Mouse (Mus musculus): Measurements from ENCODE around the gene Tspo2. TPM values are rescaled to one million over a fixed set of nuclear protein-coding genes. Genes with fewer than 3 reads are reported as not detected.

Tspo2 gene
- polyA plus RNA-seq, 1 experiment from 2014 or later = 0.48 TPM

- H3K36me3 ChIP-seq (ENCODE audit: control insufficient read depth, insufficient read depth) = 0 out of 2 replicates have a peak, but pooled peaks cover 4% of the 10 kb centered on the region
- H3K9ac ChIP-seq (ENCODE audit: low read depth, low read length) = peak within 1 kb of the TSS; percentile 57
- TF ChIP-seq CTCF (IDR thresholded peaks at IDR 0.05; ENCODE audit: low read depth) = no peak
- peak within 1 kb of the TSS; percentile 45 for H3K4me3 ChIP-seq (ENCODE audit: low read depth, low read length)
- no peaks in the 10 kb centered on the region for H3K27me3 ChIP-seq (replicated peaks; ENCODE audit: control insufficient read depth, insufficient read depth, low read length)
- peak within 1 kb of the TSS; percentile 90 for H3K27ac ChIP-seq (ENCODE audit: low read depth, low read length)
- peak; percentile 50 for ATAC-seq
- 26% methylated on average over 11 of the region's 11 CpGs for WGBS
- no peaks in the 10 kb centered on the region for H3K4me1 ChIP-seq (replicated peaks; ENCODE audit: control insufficient read depth, insufficient read depth, low read length)
- peak within 1 kb of the TSS; percentile 67 for H3K4me2 ChIP-seq (replicated peaks; ENCODE audit: low read depth)
- H3K9me3 ChIP-seq (ENCODE audit: control insufficient read depth) = no peaks in the 10 kb centered on the region
Measured at GRCm38 (mm10) chr17:48454688-48455087, 3.4 kb upstream of the Tspo2 start, which contains the start of gene Unc5cl. Unc5cl (plus strand) TSS chr17:48454901.

- no peaks in the 10 kb centered on the region for H3K9me3 ChIP-seq (ENCODE audit: control insufficient read depth)
- peak overlapping the region; percentile 90 for H3K27ac ChIP-seq (ENCODE audit: low read depth, low read length)
- H3K4me2 ChIP-seq (replicated peaks; ENCODE audit: low read depth) = peak overlapping the region; percentile 67
- H3K9ac ChIP-seq (ENCODE audit: low read depth, low read length) = peak overlapping the region; percentile 57; the same call in 1 of the 2 replicates
- H3K4me1 ChIP-seq (replicated peaks; ENCODE audit: control insufficient read depth, insufficient read depth, low read length) = no peaks in the 10 kb centered on the region
- peak overlapping the region; percentile 45 for H3K4me3 ChIP-seq (ENCODE audit: low read depth, low read length)
- no peaks in the 10 kb centered on the region for H3K27me3 ChIP-seq (replicated peaks; ENCODE audit: control insufficient read depth, insufficient read depth, low read length)
- WGBS = 32% methylated on average over 7 of the region's 7 CpGs
- TF ChIP-seq CTCF (IDR thresholded peaks at IDR 0.05; ENCODE audit: low read depth) = no peak
- ATAC-seq = no peak
- no peaks in the 10 kb centered on the region for H3K36me3 ChIP-seq (ENCODE audit: control insufficient read depth, insufficient read depth)
Measured at GRCm38 (mm10) chr17:48454190-48454589, 2.9 kb upstream of the Tspo2 start.

GRCm38 (mm10) chr17:48453489-48453888 lies 2.2 kb upstream of the Tspo2 start:
- Histone ChIP-seq H3K4me2 (replicated peaks; ENCODE audit: low read depth) (no peak overlapping the region), H3K4me1 (replicated peaks; ENCODE audit: control insufficient read depth, insufficient read depth, low read length) (no peaks in the 10 kb centered on the region), H3K27ac (ENCODE audit: low read depth, low read length) (no peak overlapping the region), H3K9me3 (ENCODE audit: control insufficient read depth) (no peaks in the 10 kb centered on the region), H3K27me3 (replicated peaks; ENCODE audit: control insufficient read depth, insufficient read depth, low read length) (no peaks in the 10 kb centered on the region), H3K9ac (ENCODE audit: low read depth, low read length) (no peak overlapping the region), H3K4me3 (ENCODE audit: low read depth, low read length) (no peak overlapping the region), H3K36me3 (ENCODE audit: control insufficient read depth, insufficient read depth) (no peaks in the 10 kb centered on the region)
- peak; percentile 63 for TF ChIP-seq CTCF (IDR thresholded peaks at IDR 0.05; ENCODE audit: low read depth)
- WGBS = 68% methylated on average over 7 of the region's 7 CpGs
- no peak for ATAC-seq

- no peak for TF ChIP-seq CTCF (IDR thresholded peaks at IDR 0.05; ENCODE audit: low read depth)
- Histone ChIP-seq H3K4me2 (replicated peaks; ENCODE audit: low read depth) (no peak overlapping the region), H3K4me3 (ENCODE audit: low read depth, low read length) (no peak overlapping the region), H3K36me3 (ENCODE audit: control insufficient read depth, insufficient read depth) (no peaks in the 10 kb centered on the region), H3K27me3 (replicated peaks; ENCODE audit: control insufficient read depth, insufficient read depth, low read length) (no peaks in the 10 kb centered on the region), H3K4me1 (replicated peaks; ENCODE audit: control insufficient read depth, insufficient read depth, low read length) (no peaks in the 10 kb centered on the region), H3K27ac (ENCODE audit: low read depth, low read length) (peak overlapping the region; percentile 15; the same call in 1 of the 2 replicates), H3K9me3 (ENCODE audit: control insufficient read depth) (no peaks in the 10 kb centered on the region), H3K9ac (ENCODE audit: low read depth, low read length) (no peak overlapping the region)
- 58% methylated on average over 9 of the region's 9 CpGs for WGBS
- no peak for ATAC-seq
Measured at GRCm38 (mm10) chr17:48451753-48452444, 577 bp upstream of the Tspo2 start.

- Histone ChIP-seq H3K27ac (ENCODE audit: low read depth, low read length) (no peak overlapping the region), H3K4me1 (replicated peaks; ENCODE audit: control insufficient read depth, insufficient read depth, low read length) (no peaks in the 10 kb centered on the region), H3K27me3 (replicated peaks; ENCODE audit: control insufficient read depth, insufficient read depth, low read length) (no peaks in the 10 kb centered on the region), H3K9ac (ENCODE audit: low read depth, low read length) (no peak overlapping the region), H3K9me3 (ENCODE audit: control insufficient read depth) (no peaks in the 10 kb centered on the region), H3K4me3 (ENCODE audit: low read depth, low read length) (no peak overlapping the region), H3K36me3 (ENCODE audit: control insufficient read depth, insufficient read depth) (no peaks in the 10 kb centered on the region), H3K4me2 (replicated peaks; ENCODE audit: low read depth) (no peak overlapping the region)
- WGBS = 71% methylated on average over 13 of the region's 13 CpGs
- ATAC-seq = no peak
- TF ChIP-seq CTCF (IDR thresholded peaks at IDR 0.05; ENCODE audit: low read depth) = no peak
Measured at GRCm38 (mm10) chr17:48450666-48451352, 513 bp downstream of the Tspo2 start.

GRCm38 (mm10) chr17:48447675-48448074 lies 3.6 kb downstream of the Tspo2 start:
- ATAC-seq = no peak
- H3K36me3 ChIP-seq (ENCODE audit: control insufficient read depth, insufficient read depth) = no peaks in the 10 kb centered on the region
- no peaks in the 10 kb centered on the region for H3K4me1 ChIP-seq (replicated peaks; ENCODE audit: control insufficient read depth, insufficient read depth, low read length)
- TF ChIP-seq CTCF (IDR thresholded peaks at IDR 0.05; ENCODE audit: low read depth) = no peak
- no peaks in the 10 kb centered on the region for H3K27me3 ChIP-seq (replicated peaks; ENCODE audit: control insufficient read depth, insufficient read depth, low read length)
- 75% methylated on average over 8 of the region's 8 CpGs for WGBS
- H3K4me2 ChIP-seq (replicated peaks; ENCODE audit: low read depth) = no peak overlapping the region
- no peaks in the 10 kb centered on the region for H3K9me3 ChIP-seq (ENCODE audit: control insufficient read depth)
- no peak overlapping the region for H3K9ac ChIP-seq (ENCODE audit: low read depth, low read length)
- H3K4me3 ChIP-seq (ENCODE audit: low read depth, low read length) = no peak overlapping the region
- H3K27ac ChIP-seq (ENCODE audit: low read depth, low read length) = no peak overlapping the region
